Mouse (Mus musculus) left cerebral cortex, postnatal 36 days (tissue): ENCODE results near the gene Cdkl1. TPM values are rescaled to one million over a fixed set of nuclear protein-coding genes. Genes with fewer than 3 reads are reported as not detected.

Experiments used
- microRNA-seq: library from miRNA; unstranded; fragments of <30 nt; microRNA quantifications from one replicate; pipeline ENCODE4 v1.2.0, GENCODE M21; 2022
- total RNA-seq, 2 experiments: library from RNA; stranded (reverse); gene quantifications; 2 replicates each; pipeline ENCODE4 v1.2.3; 2021

Gene Cdkl1
- total RNA-seq, 2 experiments from 2014 or later, result 26.8 to 37.5 TPM

Small RNA genes within 50 kb of the gene (microRNA-seq; reads per million reads assigned to microRNA genes)
- gene Mir681, result not detected

Other genes with a start within 250 kb of the Cdkl1 start
- gene Vcpkmt, start 208.2 kb downstream of the Cdkl1 start, total RNA-seq, result 10 to 100 TPM; 20.3 to 24.8 TPM
- gene Sos2, start 109.4 kb downstream of the Cdkl1 start, total RNA-seq, result 10 to 100 TPM; 30.8 to 33.7 TPM
- gene L2hgdh, start 66.4 kb downstream of the Cdkl1 start, total RNA-seq, result 10 to 100 TPM; 15.4 to 18.6 TPM
- 10 to 100 TPM; 32.0 to 34.7 TPM for gene Atp5s, start 66.3 kb downstream of the Cdkl1 start, total RNA-seq
- 100 to 1,000 TPM; 223 to 259 TPM for gene Atl1, start 101.3 kb upstream of the Cdkl1 start, total RNA-seq
- gene Map4k5, start 101.9 kb upstream of the Cdkl1 start, total RNA-seq, result 10 to 100 TPM; 32.5 to 47.1 TPM
- 10 to 100 TPM; 18.8 to 22.2 TPM for gene Sav1, start 195.7 kb upstream of the Cdkl1 start, total RNA-seq